Mouse (Mus musculus) adrenal gland, adult 18-20 months (tissue): ENCODE results near the gene Ypel3. TPM values are rescaled to one million over a fixed set of nuclear protein-coding genes. Genes with fewer than 3 reads are reported as not detected.
"Not testable (repeated sequence)": the region's sequence is repeated elsewhere in the genome, so short reads cannot be mapped to it uniquely, and the experiment has no call there.

Experiments
- DNase-seq, 2 experiments: peaks; one replicate each; pipeline ENCODE4 v3.0.0; 2021 to 2022; ENCODE audit warnings: low spot score in 2 of 2
- total RNA-seq, 2 experiments: library from RNA; stranded (reverse); gene quantifications; 1 replicate in 1 of 2; 2 replicates in 1 of 2; pipeline ENCODE4 v1.2.3; 2021

The Ypel3 gene
- total RNA-seq, 2 experiments from 2014 or later, result 93.7 to 95.0 TPM

DNA sequence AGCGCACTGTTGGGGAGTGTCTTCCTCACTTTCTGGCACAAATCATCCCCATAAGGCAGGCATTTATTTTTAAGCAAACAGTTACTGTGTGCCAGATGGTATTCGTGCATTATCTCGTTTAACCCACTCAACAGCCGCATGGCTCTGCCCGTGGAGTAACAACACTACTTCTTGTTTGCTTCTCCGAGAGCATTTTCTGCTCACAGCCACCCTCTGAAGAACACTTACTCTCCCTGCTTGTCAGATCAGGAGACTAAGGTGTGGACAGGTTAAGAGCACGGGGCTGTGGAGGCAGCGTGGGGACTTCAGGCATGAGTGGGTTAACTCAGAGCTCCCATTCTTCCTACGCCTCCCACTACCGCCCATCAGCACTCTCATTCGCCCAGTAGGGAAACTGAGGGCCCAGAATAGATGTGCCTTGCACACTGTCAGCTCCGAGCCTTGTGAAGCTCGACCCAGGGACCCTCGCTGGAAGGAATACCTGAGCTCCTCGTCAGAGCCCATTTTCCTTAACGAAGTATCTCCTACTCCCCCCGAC lies 14.2 kb upstream of the Ypel3 start:
- DNase-seq, result no peak

DNA sequence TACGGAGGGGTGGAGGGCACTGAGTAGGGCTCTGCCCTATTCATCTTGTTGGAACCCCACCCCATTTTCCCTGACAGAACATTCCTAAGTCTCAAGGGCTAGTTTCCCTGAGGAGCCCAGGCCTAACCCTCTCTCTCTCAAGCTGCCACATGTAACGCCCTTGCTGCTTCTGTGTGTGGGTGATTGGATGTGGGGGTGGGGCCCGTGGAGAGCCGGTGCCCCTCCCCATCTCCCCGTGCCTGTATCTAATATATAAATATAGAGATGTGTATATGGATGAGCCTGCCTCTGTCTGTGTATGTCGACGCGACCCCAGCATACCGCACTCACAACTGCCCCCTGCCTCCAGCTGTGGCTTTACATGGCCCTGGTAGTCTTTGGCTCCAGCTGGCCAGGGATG lies 11.2 kb upstream of the Ypel3 start:
- no peak for DNase-seq

DNA sequence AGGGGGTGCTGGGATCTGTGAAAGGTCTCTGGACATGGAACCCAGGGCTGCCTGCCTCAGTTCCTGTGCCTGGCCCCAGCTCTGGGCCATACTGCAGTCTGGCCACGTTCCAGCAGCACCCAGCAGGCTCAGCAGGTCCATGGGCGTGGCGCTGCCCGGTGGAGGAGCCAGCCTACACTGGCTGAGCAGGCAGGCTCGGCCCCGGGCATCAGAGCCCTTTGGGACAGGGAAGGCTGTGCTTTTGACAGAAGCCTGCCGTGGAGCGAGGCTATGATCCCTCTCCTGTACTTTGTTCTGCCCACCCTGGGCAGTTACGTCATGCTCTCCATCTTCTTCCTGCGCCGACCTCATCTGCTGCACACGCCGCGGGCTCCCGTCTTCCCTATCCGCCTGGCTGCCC lies 10.6 kb upstream of the Ypel3 start, which contains the start of gene Gdpd3:
Gene Gdpd3 (plus strand): TSS at position 134 of the 400 bp plus-strand sequence.
- DNase-seq, result no peak

DNA sequence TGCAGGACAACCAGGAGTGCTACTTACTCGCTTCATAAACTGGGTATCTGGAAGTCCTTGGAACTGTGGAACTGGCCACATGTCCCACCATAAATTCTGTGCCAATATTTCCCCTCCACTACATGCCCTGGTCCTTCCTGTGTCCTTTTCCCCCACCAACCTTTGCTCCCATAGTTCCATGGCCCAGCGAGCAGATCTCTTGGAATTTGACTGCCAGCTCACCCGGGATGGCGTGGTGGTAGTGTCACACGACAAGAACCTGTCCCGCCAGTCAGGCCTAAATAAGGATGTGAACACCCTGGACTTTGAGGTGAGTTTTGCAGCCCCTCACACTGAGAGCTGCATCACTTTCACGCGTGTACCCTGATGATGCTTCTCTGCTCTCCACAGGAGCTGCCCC lies 9.8 kb upstream of the Ypel3 start:
- no peak for DNase-seq

DNA sequence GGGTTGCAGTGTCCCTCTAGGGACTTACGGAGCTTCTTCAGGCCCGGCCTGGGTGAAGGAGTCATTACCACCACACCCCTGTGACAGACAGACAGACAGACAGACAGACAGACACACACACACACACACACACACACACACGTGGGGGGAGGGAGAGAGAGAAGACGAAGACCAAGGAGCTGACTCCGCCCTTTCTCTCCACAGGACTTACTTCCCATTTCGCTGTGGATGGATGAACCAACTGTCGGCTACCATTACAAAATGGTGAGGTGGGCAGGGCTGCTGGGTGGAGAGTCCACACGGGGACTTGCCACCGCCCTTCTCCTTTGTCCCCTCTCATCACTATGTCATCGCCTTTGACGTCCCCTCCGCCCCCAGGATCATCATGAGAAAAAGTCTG lies 6.0 kb upstream of the Ypel3 start:
- no peak for DNase-seq

DNA sequence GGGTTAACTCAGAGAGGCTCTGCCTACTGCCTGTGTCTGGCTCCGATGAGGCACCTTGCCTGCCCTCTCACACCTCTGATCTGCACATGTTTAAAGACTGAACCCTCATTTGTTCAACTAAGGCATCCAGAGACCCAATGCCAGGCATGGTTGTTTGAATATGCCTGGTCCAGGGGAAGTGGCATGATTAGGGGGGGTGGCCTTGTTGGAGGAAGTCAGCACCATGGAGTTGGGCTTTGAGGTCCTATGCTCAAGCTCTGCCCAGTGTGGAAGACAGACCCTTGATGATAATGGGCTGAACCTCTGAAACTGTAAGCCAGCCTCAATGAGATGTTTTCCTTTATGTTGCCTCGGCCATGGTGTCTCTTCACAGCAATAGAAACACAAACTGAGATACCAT lies 3.4 kb upstream of the Ypel3 start:
- no peak for DNase-seq

DNA sequence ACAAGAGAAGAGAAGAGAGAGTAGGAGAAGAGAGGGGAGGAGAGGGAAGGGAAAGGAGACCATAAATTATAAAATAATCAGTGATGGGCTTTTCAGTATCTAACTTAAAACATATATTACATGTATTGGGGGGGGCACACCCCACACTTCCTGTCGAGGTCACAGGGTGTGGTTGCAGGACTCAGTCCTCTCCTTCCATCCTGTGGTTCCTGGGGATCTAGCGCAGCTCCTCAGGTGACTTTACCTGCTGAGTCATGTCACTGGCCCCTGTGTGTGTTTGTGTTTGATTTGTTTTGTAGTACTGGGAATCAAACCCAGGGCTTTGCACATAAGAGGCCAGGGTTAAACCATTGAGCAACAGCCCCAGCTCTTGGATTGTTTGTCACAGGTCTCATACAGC lies 2.3 kb upstream of the Ypel3 start:
- DNase-seq, result no peak

DNA sequence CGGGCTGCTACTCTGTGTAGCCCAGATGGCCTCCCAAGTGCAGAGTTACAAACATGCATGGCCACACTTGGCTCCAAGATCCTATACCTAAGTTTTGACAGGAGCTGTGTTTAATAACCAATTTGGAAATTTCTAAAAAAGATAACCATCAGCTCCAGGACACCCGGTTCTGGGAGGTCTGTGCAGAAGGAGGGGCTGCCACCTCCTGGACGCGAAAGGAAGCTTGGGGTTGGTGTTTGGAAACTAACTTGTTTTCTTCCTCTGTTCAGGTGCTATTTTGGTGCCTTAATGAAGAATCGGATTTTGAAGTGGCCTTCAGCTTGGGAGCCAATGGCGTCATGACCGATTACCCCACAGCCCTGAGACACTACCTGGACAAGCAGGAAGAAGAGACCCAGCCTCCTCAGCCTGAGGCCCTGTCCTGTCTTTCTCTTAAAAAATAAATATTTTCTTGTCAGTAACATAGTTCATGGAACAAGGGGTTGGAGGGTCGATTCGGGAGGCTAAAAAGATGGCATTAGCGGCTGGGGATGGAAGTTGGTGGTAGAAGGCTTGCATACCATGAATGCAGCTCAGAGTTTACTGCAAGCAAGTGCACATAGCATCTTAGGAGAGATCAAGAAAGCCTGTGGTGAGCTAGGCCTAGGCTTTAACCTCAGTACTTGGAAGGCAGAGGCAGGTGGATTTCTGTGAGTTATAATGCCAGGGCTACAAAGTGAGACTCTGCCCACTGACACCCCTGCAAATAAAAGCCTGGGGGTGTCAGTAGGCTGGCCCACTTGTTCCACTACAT lies 1.4 kb upstream of the Ypel3 start:
- DNase-seq, result no peak

DNA sequence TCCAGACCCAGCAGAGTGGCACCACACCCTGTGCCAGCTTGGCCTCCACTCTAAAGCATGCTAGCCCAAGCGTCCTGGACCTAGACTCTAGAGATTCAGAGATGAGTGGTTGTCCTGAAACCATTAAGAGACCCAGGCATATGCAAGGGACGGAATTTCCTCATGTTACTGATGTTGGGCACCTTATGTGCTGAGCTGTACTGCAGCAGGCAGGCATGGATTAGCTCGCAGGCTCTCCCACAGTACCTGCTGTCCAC lies 849 bp upstream of the Ypel3 start:
- no peak for DNase-seq

DNA sequence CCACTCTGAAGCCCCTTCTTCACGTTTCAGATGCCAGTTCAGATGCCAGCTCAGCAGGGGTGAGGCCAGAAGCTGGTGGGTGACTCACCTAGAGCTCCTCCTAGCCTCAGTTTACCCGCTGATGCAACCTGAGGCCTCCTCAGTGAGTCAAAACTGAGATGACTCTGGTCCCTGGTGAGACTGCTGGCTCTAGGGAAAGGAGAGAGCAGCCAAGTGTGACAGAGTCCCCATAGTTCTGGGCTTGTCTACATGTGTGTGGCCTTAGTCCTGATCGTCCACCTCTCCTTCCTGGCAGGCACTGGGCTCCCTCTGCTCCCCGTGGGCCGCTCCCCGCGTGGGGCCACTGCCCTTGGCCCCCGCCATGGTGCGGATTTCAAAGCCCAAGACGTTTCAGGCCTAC lies 721 bp downstream of the Ypel3 start:
- no peak for DNase-seq

DNA sequence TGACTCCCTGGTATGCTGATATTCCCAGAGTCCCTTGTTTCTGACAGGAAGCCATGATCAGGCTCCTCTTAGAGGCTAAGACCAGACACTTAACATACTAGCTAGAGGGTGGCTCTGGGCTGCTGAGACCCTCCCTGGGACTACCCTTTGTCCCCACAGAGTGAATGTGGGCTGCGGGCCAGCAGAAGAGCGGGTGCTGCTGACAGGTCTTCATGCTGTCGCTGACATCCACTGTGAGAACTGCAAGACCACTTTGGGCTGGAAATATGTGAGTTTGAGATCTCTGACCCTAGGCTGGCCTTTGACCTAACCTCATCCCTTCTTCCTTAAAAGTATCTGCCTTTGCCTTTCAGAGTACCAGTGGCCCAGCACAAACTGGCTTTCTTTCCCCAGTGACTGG lies 1.4 kb downstream of the Ypel3 start:
- no peak for DNase-seq

DNA sequence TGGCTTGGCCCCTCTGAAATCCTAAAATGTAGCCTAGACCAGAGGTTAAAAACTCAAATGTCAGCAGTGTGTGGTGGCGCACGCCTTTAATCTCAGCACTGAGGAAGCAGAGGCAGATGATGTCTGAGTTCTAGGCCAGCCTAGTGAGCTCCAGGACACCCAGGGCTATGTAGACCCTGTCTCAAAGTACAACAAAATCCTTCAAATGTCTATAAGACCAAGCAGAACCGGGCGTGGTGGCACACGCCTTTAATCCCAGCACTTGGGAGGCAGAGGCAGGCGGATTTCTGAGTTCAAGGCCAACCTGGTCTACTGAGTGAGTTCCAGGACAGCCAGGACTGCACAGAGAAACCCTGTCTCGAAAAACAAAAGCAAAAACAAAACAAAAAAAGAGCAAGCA lies 2.3 kb downstream of the Ypel3 start:
- not testable (repeated sequence) for DNase-seq

DNA sequence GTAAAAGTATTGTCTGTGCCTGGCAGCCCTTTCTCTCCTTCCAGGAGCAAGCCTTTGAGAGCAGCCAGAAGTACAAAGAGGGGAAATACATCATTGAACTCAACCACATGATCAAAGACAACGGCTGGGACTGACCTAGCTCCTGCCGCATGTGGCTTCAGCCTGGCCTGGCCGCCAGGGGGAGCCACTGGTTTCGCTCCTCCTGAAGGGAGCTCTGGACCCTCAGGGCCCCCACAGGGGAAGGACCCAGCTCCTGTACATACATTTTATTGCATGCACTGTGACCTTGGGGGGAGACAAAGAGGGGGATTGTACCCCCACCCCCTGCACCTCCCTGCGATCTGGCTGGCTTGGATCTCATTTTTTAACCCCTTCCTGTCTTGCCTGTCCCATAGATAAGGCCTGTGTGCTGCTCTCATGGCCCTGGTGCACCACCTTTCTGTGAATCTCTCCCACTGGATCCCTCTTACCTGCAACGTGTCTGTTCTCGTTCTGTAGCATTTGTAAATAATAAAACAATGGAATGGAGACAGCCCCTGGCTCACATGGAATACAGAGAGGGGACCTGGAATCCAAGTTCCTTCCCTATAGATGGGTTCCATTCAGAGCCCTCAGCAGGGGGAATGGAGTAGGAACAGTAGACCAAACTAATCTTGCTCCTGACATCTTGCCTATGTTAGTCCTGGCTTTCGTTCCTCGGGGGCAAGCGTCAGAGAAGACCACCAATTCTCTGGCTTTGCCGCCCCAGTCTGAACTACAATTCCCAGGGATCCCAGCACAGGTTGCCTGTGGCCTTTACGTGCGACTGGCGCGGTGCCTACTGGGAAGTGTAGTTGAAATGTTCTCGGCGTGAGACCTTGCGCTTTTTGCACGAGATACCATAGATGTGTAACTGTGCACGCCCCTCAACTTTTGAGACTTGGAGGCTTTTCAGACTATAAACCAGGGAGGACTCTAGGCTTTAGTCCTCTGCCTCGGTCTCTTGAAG lies 3.5 kb downstream of the Ypel3 start:
- peak; percentile 85 to 90 for DNase-seq

DNA sequence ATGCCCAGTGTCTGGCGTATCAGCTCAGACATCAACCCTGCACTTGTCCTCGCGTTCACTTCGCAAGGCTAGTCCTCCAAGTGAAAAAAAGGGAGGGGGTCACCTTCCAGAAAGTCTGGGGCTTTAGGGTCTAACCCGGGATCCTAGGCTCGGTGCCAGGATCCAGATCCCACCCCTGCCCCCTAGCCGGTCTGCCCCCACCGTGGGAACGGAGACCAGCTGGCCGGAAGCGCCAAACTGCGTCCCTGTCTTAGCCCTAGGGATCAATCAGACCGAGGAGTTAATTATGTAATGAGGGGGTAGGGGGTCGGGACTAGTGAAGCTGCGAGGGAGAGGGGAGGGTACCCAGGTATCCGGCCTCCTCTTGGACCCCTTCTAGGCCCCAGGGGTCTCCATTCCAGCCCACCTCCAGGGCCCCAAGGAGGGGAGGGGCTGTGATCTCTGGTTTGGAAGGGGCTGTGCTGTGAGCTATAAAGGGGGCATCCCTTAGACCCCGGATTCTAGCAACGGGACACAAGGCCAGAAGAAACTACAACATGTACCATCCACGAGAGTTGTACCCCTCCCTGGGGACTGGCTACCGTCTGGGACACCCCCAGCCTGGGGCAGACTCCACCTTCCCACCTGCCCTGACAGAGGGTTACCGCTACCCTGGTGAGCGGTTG lies 4.3 kb downstream of the Ypel3 start, which contains the start of gene Tbx6:
Gene Tbx6 (plus strand): TSS at position 513 of the 665 bp plus-strand sequence.
- no peak for DNase-seq

DNA sequence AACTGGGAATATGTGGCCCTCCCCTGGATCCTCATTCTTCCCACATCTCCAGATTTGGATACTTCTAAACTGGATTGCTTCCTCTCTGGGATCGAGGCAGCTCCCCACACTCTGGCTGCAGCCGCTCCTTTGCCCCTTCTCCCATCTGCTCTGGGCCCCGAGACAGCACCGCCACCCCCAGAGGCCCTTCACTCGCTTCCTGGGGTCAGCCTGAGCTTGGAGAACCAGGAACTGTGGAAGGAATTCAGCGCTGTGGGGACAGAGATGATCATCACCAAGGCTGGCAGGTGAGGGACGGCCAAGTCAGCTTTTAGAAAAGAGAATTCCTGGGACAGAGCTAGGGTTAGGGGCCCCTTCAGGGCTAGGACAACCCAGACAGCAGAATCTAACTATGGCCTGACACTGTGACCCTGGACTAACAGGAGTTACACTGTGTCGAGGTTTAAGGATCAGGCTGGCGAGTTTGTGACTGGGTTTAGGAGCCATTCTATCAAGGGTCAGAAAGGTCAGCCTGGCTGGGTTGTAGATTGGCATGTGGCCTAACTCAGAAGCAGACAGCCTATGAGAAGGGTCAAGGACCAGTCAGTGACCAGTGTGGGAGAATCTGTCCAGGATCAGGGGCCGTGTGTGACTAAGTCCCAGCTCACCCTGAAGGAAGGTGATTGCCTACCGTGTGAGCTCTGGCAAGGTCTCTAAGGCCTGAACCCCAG lies 5.1 kb downstream of the Ypel3 start:
- no peak for DNase-seq

DNA sequence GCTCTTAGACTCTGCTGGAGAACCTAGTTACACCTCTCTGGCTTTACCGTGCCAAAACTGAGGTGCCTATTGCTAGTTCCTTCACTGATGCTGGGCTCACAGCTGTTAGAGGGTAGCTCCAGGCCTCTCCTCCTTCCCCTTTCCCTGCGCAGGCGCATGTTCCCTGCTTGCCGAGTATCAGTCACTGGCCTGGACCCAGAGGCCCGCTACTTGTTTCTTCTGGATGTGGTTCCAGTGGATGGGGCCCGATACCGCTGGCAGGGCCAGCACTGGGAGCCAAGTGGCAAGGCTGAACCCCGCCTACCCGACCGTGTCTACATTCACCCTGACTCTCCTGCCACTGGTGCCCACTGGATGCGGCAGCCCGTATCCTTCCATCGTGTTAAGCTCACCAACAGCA lies 5.9 kb downstream of the Ypel3 start:
- DNase-seq, result no peak

DNA sequence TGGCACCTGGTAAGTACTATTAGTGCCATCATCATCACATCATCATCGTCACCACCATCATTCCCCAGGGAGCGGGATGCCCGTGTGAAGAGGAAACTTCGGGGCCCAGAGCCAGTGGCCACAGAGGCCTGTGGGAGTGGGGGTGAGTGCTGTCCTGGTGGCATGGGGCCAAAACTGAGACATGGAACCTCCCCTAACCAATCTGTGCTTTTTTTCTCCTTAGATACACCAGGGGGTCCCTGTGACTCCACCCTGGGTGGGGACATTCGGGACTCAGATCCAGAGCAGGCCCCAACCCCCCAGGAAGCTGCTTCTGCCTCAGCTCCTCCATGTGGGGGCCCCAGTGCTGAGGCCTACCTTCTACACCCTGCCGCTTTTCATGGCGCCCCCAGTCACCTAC lies 7.7 kb downstream of the Ypel3 start:
- DNase-seq, result no peak

DNA sequence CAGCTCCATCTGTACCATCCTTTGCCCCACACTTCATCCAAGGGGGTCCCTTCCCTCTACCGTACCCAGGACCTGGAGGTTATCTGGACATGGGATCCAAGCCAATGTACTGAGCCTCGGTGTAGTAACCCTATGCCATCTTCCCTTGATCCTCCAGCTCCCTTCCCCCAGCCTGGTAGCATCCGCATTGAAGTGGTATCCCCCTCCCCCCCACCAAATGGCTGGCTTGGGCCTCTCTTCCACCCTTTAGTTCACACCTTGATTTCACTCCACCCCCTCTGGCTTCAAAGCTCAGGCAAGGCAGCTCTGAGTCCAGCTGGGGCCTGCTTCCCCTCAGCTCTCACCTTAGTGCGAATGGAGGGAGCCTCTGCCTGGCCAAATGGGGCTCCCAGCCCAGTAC lies 8.3 kb downstream of the Ypel3 start:
- no peak for DNase-seq

DNA sequence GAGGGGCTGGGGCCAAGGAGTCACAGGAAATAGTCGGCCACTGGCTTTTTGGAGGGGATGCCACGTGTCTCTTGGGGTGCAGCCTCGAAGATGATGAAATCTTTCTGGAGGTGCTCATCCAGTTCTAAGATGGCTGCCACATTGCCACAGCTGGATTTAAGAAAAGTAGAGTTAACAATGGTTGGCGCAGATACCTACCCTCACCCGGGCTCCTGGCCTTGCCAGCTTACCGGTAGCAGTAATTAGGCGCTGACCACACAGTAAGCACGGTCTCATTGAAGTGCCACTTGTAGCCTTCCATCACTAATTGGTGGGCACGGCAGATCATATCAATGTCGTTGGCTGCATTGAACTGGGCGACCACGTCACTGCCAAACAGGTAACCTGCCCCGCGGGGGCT lies 9.4 kb downstream of the Ypel3 start:
- no peak for DNase-seq

DNA sequence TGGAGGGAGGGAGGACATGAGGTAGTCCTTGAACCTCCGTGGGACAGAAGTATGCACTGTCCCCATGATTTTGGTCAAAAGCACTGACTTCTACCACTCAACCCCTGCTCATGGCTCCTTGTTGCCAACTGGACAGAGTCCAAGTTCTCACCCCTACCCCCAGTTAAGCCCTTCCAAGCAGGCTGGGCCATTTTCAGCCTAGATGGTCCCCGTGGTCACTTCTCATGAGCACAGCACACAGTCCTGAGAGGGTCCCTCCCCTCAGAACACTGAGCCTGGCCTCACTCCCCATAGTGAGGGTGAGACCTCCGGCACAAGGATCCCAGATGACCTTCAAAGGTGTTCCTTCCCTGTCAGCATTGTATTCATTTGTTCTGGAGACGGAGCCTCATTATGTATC lies 12.4 kb downstream of the Ypel3 start:
- DNase-seq, result no peak
